Mouse (Mus musculus): ENCODE results near the gene Ralbp1.

Ralbp1 gene

DNA sequence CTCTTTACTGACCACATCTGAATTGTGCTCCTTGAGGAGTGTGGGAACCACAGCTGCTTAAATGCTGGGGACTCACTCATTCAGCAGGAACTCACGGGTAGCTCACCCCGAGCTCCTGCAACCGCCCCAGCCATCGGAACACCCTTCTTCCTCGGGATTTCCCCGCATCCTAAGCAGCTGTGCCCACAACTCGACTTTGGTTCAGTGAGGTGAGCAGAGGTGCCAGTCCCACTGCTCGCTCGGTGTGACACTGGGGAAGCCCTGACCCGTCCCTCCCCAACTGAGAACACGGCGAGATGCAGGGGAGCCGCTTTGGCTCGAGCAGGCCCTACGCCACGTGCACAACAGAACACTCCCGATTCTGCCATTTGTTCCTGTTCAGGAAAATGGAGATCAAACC lies 35.1 kb downstream of the Ralbp1 start:
- no peak for DNase-seq (ENCODE audit: low spot score)

DNA sequence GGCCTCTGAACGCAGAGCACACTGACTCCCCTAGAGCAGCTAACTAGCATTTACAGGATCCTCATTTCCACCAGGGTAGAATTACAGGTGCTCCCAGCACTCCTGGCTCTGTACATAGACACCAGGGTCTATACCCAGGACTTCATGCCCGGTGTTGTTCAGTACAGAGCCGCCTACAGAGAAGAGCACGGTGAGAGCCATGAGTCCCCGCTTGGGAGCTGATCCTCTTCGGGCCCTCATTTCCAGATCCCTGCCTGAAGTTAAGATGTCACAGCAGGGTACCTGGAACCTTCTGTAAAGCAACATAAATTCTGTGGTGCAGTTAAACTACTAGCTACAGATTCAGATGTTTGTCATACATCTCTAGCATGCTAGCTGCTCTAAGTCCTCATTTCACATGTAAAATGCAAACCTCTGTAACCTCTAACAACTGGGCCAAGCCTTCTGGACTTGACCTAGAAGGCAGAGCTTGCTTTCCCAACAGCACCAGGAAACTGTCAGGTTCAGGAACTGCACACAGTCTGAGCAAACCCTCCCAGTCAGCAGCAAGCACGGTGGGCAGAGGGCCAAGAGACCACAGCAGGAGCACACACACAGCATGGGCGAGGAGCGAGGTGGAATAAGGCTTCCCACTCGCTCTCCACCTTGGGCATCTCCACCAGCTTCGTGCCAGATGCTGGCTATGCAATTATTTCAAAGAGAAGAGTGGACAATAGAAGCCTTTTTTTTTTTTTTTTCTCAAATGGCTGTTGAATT lies 37.7 kb downstream of the Ralbp1 start:
- DNase-seq (ENCODE audit: low spot score) = no peak

DNA sequence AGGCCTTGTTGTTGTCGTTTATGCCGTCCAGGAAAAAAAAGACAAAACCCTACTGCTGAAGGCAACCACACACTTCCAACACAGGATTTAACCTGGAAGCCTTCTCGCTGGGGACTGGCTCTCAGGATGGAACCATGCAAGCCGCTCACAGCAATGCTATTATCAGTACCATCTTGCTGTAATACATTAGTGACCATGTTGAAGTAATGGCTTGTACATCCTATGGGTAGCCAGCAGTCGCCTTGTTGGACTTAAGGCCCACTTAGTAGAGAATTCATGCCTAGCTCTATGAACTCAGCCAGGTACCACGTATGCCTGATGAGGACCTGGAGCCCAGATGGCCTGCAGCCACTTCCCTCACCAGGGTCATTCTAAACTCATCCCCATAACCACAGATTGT lies 40.2 kb downstream of the Ralbp1 start:
- DNase-seq (ENCODE audit: low spot score) = no peak

DNA sequence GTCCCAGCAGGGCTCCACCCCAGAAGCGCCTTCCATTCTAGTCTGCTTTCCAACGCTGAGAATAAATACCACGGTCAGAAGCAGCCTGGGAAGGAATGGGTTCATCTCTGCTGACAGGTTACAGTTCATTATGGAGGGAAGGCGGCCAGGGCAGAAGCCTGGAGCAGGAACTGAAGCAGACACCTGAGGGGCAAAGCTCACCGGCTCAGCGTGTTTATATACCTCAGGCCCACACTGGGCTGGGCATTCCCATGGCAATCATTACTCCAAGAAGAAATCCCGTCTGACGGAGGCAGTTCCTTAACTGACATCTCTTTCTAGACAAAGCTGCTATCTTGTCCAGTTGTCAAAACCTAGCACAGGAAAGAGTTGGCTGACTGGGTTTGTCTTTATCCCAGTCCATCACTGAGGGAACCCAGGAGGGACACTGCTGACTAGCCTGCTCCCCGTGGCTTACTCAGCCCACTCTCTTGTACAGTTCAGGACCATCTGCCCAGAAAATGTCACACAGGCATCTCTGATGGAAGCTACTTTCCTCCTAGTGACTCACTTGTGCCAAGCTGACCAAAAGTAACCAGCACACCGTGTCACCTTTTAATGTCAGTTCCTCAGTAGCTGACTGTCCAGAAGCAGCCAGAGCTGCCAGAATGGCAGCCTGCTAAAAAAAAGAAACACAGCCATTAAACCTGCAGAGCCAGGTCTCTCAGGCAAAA lies 42.8 kb downstream of the Ralbp1 start:
- DNase-seq (ENCODE audit: low spot score) = no peak

DNA sequence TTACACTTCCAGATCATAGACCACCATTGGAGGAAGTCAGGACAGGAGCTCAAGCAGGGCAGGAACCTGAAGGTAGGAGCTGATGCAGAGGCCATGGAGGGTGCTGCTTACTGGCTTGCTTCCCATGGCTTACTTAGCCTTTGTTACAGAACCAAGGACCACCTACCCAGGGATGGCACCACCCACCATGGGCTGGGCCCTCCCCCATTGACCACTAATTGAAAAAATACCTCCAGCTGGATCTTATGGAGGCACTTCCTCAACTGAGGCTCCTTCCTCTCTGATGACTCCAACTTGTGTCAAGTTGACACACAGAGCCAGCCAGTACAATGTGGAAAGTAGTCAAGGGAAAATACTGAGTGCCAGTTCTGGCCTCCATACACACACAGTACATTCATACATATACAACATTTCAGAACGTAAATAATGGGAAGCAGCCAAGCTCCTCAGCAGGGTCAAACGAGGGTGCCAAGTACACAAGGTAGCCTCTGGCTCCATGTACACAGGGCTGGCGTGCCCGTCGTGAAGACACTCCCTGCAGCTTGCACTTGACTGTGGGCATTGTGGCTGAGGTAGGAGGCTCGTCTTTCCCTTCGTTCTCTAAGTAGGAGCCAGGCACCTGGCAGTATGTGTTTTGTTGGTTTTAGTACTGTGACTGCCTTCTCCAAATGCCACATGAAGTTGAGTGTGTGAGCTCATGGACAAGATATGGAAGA lies 45.9 kb downstream of the Ralbp1 start:
- DNase-seq (ENCODE audit: low spot score) = peak; percentile 9

DNA sequence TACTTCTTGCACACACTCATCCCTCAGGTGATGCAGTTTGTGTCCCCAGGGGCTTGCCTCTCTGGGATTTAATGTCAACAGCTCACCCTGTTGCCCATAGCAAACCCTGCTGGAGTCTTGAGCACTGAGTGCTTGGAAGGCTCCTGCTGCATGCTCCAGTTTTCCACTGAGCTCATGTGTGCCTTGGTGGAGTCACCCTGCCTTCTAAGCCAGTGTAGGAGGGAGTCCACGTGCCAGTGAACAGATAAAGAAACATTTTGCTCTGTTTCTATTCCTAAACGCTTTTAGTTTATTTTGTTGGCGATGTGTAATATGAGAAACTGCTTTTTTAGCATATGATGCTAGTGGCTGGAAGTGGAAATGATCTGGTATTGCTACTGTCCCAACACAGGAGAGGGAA lies 48.9 kb downstream of the Ralbp1 start:
- DNase-seq (ENCODE audit: low spot score) = no peak

DNA sequence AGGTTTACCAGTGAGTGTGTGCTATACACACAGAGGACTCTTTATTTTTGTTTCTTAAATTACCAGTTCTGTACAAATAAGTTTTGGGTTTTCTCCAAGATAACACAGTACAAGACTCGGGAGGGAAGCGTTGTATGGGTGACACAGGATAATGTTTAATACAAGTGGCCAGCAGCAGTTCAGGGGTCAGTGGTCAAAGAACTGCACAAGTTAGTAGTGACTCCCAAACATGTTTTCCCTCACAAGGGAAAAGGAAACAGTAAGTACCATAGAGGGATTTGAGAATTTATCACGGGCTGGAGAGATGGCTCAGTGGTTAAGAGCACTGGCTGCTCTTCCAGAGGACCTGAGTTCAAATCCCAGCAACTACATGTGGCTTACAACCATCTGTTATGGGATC lies 51.7 kb downstream of the Ralbp1 start:
- no peak for DNase-seq (ENCODE audit: low spot score)

DNA sequence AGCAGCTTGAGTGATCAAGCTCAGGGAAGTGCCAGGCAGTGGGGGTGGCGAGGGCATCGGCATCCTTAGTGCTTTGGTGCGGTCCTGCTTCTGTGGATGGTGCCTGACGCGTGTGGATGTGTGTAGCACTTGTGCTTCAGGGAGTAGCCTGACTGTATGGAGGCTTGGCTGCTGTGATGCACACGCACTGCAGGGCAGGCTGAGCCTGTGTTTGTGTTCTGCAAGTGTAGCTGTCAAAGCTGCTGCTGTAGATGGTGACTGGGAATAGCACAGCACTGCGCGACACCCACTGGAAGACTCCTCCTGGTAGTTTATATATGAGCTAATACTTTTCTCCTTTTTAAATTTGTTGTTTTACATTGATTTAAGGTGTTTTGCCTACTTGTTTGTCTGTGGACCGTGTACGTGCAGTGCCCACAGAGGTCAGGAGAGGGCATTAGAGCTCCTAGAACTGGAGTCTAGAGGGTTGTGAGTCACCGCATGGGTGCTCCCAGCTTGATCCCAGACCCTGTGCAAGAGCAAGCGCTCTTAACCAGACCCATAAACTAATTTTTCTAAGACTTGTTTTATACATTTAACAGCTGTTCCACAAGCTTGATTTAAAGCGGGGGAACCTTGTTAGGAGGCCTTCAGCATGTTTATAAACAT lies 55.3 kb downstream of the Ralbp1 start:
- DNase-seq (ENCODE audit: low spot score) = no peak

DNA sequence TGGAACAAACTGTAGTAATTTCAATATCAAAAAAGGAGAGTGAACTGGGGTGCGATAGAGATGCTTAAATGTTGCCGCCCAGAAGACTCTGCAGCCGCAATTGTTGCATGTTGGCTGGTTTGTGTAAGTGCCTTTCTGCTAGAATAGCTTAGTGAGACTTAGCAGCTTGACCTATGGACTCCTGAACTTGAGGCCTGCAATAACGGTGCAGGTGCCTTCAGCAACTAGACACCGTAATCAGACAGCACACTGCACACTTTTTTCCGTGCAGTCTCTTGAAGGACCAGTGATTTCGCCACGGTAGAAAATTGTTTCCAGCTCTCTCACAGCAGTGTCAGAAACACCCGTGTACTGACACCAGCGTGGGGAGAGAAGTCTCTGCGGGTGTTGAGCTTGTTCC lies 56.6 kb downstream of the Ralbp1 start:
- no peak for DNase-seq (ENCODE audit: low spot score)

DNA sequence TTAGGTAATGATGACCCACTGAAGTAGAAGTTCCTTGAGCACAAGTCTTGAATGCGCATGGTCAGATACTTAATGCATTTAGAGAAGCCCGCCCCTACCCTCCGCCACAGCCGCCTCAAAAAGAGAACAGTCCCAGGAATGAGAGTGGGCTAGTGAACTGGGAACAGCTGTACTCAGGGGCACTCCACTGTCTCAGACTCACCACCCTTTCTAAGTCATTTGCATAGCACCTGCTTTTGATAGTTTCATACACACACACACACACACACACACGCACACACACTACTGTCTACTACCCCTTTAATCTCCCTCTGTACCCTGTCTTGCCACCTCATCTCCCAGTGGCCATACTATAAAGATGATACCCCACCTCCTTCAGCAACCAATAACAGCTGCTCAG lies 57.7 kb downstream of the Ralbp1 start:
- DNase-seq (ENCODE audit: low spot score) = no peak

DNA sequence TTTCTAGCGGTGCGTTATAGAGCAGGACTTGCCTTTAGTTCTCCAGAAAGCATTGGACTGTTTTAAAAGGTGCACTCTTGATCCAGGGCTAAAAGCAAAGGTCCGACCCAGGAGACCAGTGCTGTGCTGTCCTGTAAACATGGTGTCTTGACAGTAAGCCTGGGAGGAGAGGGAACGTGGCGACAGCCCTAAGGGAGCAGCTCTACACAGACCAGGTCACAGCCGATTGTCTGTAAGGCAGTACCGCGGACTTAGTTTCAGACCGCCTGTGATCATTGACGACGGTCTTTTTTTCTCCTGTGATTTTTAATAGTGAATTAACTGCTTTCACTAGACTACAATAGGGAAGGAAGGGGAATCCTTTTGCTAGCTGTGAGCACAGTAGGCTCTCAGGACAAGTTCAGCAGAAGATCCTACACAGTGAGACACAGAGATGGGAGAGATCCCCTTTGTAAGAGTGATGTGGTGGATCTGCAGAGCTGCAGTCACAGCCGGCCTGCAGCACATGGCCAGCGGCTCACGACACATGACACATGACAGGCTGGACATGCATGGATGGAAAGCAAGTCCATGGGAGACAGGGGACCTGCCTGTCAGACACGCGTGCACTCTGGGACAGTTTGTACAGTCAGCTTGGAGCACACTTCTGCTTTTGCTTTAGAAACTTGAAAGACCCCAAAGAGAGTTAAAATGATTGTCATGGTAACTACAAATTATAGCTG lies 58.3 kb downstream of the Ralbp1 start:
- DNase-seq (ENCODE audit: low spot score) = no peak

DNA sequence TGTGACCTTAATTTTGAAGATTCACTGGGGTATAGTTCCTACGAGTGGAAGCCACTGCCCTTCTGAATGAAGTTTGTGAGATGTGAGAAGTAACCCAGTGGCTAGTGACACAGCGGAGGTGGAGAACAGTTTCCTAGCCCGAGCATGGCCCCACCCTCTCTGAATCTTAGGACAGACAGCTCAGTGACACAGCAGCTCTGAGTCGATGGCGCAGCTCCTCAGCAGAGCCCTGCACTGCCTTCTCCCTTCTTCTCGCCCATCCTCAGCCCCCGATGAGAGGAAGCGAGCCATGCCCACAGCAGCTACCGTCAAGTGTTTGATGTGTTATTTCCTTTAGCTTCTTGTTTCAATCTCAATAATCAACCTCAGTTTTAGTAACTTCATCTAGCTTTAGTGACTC lies 59.3 kb downstream of the Ralbp1 start:
- no peak for DNase-seq (ENCODE audit: low spot score)

DNA sequence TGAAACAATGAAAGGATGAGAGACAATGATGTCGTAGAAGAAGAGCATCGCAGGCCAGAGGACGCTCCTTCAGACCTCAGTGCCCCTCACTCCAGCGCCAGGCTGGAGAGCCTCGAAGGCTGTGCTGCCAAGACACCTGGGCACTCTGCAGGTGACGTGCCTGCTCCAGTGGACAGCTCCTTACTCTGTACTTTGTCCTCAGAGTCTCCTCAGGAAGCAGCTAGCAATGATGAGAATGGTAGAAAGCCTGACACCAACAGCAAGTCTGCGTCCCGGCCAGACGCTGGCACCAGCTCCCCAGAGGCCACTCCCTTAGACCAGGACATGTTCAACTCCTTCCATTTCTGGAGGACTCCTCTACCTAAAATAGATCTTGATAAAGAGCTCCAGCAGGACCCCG lies 61.4 kb downstream of the Ralbp1 start:
- DNase-seq (ENCODE audit: low spot score) = no peak

DNA sequence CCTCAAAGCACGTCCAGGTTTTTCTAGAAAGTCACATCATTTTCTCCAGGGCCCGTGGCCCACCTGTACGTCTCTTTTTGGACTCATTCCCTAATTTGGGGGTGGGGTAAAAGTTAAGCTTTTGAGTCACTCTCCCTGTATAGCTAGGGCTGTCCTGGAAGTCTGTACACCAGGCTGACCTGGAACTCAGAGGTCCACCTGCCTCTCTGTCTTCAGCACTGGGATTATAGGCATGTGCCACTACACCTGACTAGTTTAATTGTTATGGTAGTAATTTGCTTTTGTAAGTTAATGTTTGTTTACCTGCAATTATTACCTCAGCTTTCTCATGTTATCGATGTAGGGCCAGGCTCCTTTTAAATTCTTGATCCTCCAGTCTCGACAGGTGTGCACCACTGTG lies 63.2 kb downstream of the Ralbp1 start:
- no peak for DNase-seq (ENCODE audit: low spot score)

DNA sequence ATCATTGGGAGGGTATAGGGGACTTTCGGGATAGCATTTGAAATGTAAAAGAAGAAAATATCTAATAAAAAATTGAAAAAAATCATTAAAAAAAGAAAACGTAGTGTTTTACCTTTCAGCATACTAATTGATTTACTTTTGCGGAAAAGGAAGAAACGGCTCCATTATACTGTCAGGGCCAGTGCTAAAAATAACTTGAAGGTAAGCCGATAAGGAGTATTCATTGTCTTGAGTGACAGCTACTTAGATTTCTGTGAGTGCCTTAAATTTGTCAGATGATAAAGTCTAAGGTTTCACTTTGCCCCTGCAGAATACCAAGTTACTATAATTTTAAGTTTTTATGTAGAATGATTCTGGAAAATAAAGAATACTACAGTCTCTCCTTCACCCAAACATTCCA lies 65.4 kb downstream of the Ralbp1 start:
- DNase-seq (ENCODE audit: low spot score) = no peak

DNA sequence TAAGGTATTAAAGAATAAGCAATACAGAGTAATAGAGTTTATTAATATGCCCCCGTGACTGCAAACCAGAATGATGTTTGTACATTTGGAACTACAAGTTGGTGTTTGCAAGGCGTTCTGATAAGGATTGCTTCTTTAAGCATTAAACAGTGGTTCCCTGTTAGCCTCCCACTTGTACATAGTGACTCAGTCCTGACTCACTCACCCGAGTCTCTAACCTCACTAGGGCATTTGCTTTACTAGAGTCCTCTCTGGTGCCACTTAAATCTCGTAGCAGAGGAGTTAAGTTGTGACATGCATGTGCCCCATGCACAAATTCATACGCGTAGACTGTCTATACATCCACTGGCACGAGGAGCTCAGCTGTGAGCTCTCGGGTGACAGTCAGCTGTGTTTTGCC lies 71.8 kb downstream of the Ralbp1 start:
- no peak for DNase-seq (ENCODE audit: low spot score)

DNA sequence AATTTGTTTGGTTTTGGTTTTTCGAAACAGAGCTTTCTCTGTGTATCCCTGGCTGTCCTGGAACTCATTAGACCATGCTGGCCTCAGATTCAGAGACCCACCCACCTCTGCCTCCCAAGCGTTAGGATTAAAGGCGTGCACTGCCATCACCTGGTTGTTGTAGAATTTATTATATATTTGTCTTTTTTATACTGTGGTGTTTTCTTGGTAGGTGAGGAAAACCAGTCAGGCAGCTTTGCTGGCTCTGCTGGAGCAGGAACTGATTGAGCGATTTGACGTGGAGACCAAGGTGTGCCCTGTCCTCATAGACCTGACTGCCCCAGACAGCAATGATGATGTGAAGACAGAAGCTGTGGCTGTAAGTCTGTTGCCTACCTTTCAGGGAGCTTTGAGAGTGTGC lies 74.6 kb downstream of the Ralbp1 start:
- no peak for DNase-seq (ENCODE audit: low spot score)

DNA sequence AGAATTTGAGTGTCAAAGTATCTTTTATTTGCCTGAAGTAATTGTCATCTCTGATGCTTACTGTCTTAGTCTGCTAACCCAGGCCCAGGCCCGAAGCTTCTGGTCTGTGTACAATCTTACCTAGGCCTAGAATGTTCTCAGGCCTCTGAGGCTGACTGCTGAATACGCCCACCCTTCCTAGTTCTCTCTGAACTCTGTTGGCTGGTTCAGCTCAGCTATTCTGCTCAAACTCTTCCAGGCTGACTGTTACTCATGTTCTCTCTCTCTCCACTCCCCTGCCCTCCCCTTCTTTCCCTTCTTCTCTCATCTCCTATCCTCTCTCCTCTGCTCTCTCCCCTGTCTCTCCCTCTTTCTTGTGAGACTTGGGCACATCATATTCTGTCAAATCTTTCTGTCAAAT lies 79.2 kb downstream of the Ralbp1 start:
- DNase-seq (ENCODE audit: low spot score) = no peak

DNA sequence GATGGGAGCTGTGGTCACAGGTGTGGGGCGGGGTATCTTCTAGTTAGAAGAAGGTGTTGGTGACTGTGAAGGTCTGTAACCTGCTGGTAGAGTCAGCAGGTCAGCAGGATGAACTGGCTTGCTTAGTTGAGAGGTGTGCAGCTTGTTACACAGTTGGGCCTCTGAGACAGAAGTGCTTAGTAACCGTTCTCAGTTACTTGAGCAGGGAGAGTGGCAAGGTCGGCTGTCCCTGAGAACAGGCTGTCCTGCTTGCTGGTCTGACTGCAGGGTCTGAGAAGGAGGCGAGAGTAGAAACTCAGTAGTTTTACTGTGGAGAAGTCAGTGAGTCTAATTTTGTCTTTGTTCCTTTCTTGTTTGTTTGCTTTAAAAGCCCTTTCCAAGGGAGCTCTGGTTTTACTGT lies 79.6 kb downstream of the Ralbp1 start:
- no peak for DNase-seq (ENCODE audit: low spot score)

DNA sequence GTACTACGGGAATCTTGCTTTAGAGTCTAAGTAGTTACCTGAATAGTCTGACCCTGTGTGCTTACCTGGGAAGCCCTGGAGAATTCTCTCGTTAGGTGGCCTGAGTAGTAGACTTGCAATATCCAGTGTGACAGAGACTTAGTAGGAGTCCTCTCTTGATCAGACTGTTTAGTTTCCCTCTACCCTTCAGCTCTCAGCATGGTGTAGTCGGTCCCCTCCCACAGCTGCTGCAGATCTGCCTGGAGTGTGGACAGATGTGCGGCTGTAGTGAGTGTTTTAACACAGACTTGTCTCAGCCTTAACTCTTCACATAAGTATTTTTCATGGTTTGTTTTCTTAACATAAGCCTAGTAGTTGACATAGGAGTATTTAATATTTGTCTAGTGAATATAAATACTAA lies 83.6 kb downstream of the Ralbp1 start:
- DNase-seq (ENCODE audit: low spot score) = no peak

DNA sequence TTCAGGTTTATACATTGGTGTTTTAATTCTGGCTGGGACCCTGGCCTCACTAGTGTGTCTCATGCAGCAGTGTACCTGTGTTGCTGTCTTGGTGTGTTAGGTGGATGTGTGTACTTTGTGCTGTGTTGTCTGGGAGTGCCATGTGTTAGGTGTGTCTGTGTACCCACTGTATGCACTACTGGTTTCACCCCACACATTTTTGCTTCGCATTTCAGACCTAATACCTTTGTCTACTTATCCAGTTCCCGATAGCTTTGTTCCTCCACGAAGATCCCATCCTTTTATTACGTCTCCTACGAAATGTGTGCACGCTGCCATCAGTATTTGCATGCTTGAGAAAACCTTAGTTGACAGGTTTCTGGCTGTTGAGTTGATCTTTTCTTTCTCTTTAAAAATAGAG lies 85.1 kb downstream of the Ralbp1 start:
- DNase-seq (ENCODE audit: low spot score) = no peak

DNA sequence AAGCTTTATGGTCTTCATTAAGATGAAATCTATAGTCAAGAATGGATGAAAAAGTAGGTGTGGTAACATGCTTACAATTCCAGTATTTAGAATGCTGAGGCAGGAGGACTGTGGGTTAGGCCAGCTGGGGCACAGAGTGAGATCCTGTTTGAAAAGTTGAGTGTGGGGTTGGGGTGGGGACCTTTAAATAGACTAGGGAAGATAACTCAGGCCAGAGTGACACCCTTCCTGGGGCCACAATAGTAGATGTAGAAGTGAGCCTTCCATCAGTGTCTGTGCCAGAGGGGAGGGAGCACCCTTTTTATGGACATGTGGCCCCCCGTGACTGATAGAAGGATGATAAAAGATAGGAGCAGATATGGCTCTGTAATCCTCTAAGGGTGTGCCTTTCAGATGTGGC lies 86.2 kb downstream of the Ralbp1 start:
- no peak for DNase-seq (ENCODE audit: low spot score)

All from lung, postnatal 25 days (tissue).